Comparison of ENCODE assay signal across 24 mouse cellular contexts in the genomic region with DNA sequence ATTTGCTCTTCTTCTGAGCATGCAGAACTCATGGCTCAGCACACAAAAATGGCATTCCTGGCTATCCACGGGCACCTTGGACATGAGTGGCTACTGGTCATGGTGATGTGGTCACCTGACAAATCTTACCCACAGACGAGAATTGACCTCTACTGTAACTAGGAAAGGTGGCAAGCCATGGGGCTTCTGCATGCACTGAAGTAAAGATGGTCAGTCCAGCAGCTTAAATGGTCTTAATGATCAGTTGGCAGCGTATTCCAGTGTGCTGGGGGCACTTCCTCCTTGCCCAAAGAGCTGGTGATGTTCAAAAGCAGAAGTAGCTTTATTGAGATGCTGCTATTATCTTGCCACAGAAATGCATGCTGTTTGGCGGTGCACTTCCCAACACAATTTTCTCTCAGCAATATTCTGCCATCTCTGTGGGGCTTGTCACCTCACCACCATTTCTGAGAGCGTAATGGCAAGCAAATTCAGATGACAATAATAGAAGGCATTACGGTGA.
DNase-seq lines count a peak whose midpoint lies in the region; ATAC-seq lines count a peak whose summit lies in the region.
"Had no signal": no experiment of that assay in that cellular context is flagged by ENCODE, and none has a peak within 500 bp of the region (broad histone marks: within the 10 kb centered on the region; RNA-seq: fewer than 3 reads in every experiment).

No protein-coding gene starts in this region.

- intact Hi-C loops in heart, postnatal 14 days (cut with DNase I), result no loop called here

- H3K4me1 ChIP-seq in heart, embryonic 10.5 days, result peaks cover 63% of the 10 kb centered on the region
- peaks cover 28% of the 10 kb centered on the region for H3K4me1 ChIP-seq in limb, embryonic 10.5 days

- no peak overlapping the region for H3K4me3 ChIP-seq in heart, embryonic 10.5 days
- H3K4me3 ChIP-seq in limb, embryonic 10.5 days, result no peak overlapping the region
- H3K4me3 ChIP-seq: embryonic facial prominence, embryonic 12.5 days; forebrain, embryonic 15.5 days; heart, embryonic 13.5 days; hindbrain, embryonic 12.5 days had no signal

- H3K36me3 ChIP-seq in heart, embryonic 10.5 days, result 0 out of 2 replicates have a peak, but pooled peaks cover 3% of the 10 kb centered on the region
- H3K36me3 ChIP-seq in limb, embryonic 10.5 days, result no peaks in the 10 kb centered on the region
- H3K36me3 ChIP-seq: heart, embryonic 13.5 days had no signal

- H3K27ac ChIP-seq in heart, embryonic 10.5 days, result 0 out of 2 replicates have a peak overlapping the region, but pooled peaks have one; percentile 0
- no peak overlapping the region for H3K27ac ChIP-seq in limb, embryonic 10.5 days
- H3K27ac ChIP-seq: embryonic facial prominence, embryonic 12.5 days; forebrain, embryonic 15.5 days; hindbrain, embryonic 12.5 days had no signal

- no peak for DNase-seq in heart, embryonic 10.5 days (ENCODE audit: low spot score)
- no peak for DNase-seq in heart, postnatal 14 days
- DNase-seq in 416B (ENCODE audit: low read depth) (peak; percentile 23), MEL-GATA-1-ER (ENCODE audit: extremely low read depth, low read depth) (peak; percentile 69)
- no peak for DNase-seq in limb, embryonic 10.5 days (ENCODE audit: low spot score)
- DNase-seq: adrenal gland, adult 2 months; adrenal gland, postnatal 25 days; cerebellum, adult 18-20 months; cerebellum, adult 9-11 months; cerebellum, postnatal 36 days; embryo, embryonic 11 days; gastrocnemius, postnatal 36 days; heart, postnatal 4 days had no signal

- no peaks in the 10 kb centered on the region for H3K27me3 ChIP-seq in heart, embryonic 10.5 days (ENCODE audit: insufficient read depth, poor library complexity, severe bottlenecking)
- H3K27me3 ChIP-seq in limb, embryonic 10.5 days (ENCODE audit: low read depth, poor library complexity, severe bottlenecking), result 0 out of 2 replicates have a peak, but pooled peaks cover 5% of the 10 kb centered on the region
- H3K27me3 ChIP-seq: embryonic facial prominence, embryonic 12.5 days; forebrain, embryonic 15.5 days; heart, embryonic 13.5 days; hindbrain, embryonic 12.5 days; Patski had no signal

- H3K9me3 ChIP-seq in heart, embryonic 10.5 days, result no peaks in the 10 kb centered on the region
- H3K9me3 ChIP-seq in limb, embryonic 10.5 days (replicated peaks), result no peaks in the 10 kb centered on the region
- H3K9me3 ChIP-seq: embryonic facial prominence, embryonic 12.5 days; forebrain, embryonic 15.5 days; heart, embryonic 13.5 days; hindbrain, embryonic 12.5 days had no signal

- ATAC-seq in megakaryocyte progenitor cell, adult 5-6 weeks (replicated peaks; ENCODE audit: poor library complexity), result peak; percentile 75
- ATAC-seq in frontal cortex, adult (ENCODE audit: low TSS enrichment), result no peak
- no peak for ATAC-seq in activated CD4-positive, CD25-positive, alpha-beta regulatory T cell, adult 4 months
- ATAC-seq: forebrain, embryonic 15.5 days; hindbrain, embryonic 16.5 days; inflammation-experienced regulatory T-cells, adult 6 months; intestine, postnatal 0 days; Patski had no signal

- WGBS in heart, embryonic 10.5 days, result 83% methylated on average over 6 of the region's 6 CpGs
- WGBS in limb, embryonic 10.5 days, result 94% methylated on average over 6 of the region's 6 CpGs

Comparison
In these comparisons a context has a peak if more than half of its experiments do, and no peak if none do; other contexts are left out.
1. DNase-seq: peak in 416B (single experiment) and MEL-GATA-1-ER (single experiment); none in heart, embryonic 10.5 days (single experiment), heart, postnatal 14 days (0 of 2) and limb, embryonic 10.5 days (single experiment).